Mouse (Mus musculus): ENCODE data around the gene Tmem106a. TPM values are rescaled to one million over a fixed set of nuclear protein-coding genes. Genes with fewer than 3 reads are reported as not detected.
"Not testable (repeated sequence)": the region's sequence is repeated elsewhere in the genome, so short reads cannot be mapped to it uniquely, and the experiment has no call there.

The Tmem106a gene
- total and polyA plus RNA-seq, 3 experiments: 2.8 to 15.5 (median 3.4) TPM

DNA sequence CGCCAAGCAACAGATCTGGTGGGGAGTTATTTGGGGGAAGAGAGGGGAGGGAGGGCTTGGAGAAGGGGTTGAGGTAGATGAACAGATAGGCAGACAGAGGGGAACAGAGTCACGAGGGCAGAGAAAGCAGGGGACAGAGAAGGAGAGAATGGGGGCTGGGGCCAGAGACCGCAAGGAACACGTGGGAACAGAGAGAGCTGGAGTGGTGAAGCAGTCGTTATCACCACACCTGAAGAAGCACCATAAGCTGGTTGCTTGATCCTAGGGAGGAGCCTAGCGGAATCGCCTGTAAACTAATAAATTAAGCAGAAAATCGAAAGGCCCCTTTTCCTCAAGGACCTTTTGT lies 44.6 kb downstream of the Tmem106a start:
- Histone ChIP-seq H3K36me3 (ENCODE audit: control insufficient read depth, insufficient read depth, low read length) (no peaks in the 10 kb centered on the region), H3K79me2 (replicated peaks; ENCODE audit: control insufficient read depth, insufficient read depth, low read length) (no peaks in the 10 kb centered on the region), H3K9ac (ENCODE audit: low read depth, low read length) (peak overlapping the region; percentile 35), H3K4me3 (peak overlapping the region; percentile 56), H3K4me1 (ENCODE audit: control insufficient read depth, insufficient read depth, low read length) (no peaks in the 10 kb centered on the region), H3K27ac (peak overlapping the region; percentile 88), H3K27me3 (ENCODE audit: control insufficient read depth, insufficient read depth, low read length) (no peaks in the 10 kb centered on the region)
- WGBS: 6% methylated on average over 8 of the region's 8 CpGs
- intact Hi-C loops (cut with DNase I): loop anchor here (2.0 kb wide), 1 partner anchor 74 kb away; the partner anchor contains the start of gene Nbr1
- no peak for TF ChIP-seq CTCF (IDR thresholded peaks at IDR 0.05)
- TF ChIP-seq EP300 (IDR thresholded peaks at IDR 0.05; ENCODE audit: insufficient read depth, low read depth, low read length): no peak
- TF ChIP-seq POLR2A (IDR thresholded peaks at IDR 0.05; ENCODE audit: insufficient read depth, low read depth, low read length): no peak
- DNase-seq: no peak

GRCm38 (mm10) chr11:101626995-101627856 lies 45.2 kb downstream of the Tmem106a start, which contains the start of gene Rdm1:
TSS of gene Rdm1 (plus strand) at chr11:101627195.
- H3K4me1 ChIP-seq (ENCODE audit: control insufficient read depth, insufficient read depth, low read length): no peaks in the 10 kb centered on the region
- peak within 1 kb of the TSS; percentile 66 for H3K4me3 ChIP-seq
- under 1% methylated on average over 34 of the region's 34 CpGs for WGBS
- peak; percentile 81 to 86 for DNase-seq
- peak within 1 kb of the TSS; percentile 91 for H3K27ac ChIP-seq
- TF ChIP-seq EP300 (IDR thresholded peaks at IDR 0.05; ENCODE audit: insufficient read depth, low read depth, low read length) (peak; percentile 75; the same call in 1 of the 2 replicates), POLR2A (IDR thresholded peaks at IDR 0.05; ENCODE audit: insufficient read depth, low read depth, low read length) (peak; percentile 91), CTCF (IDR thresholded peaks at IDR 0.05) (no peak)
- intact Hi-C loops (cut with DNase I): loop anchor here (2.0 kb wide), 1 partner anchor 74 kb away; the partner anchor contains the start of gene Nbr1
- peak within 1 kb of the TSS; percentile 92 for H3K9ac ChIP-seq (ENCODE audit: low read depth, low read length)
- H3K27me3 ChIP-seq (ENCODE audit: control insufficient read depth, insufficient read depth, low read length): no peaks in the 10 kb centered on the region
- H3K36me3 ChIP-seq (ENCODE audit: control insufficient read depth, insufficient read depth, low read length): no peaks in the 10 kb centered on the region
- no peaks in the 10 kb centered on the region for H3K79me2 ChIP-seq (replicated peaks; ENCODE audit: control insufficient read depth, insufficient read depth, low read length)

- Histone ChIP-seq H3K79me2 (replicated peaks; ENCODE audit: control insufficient read depth, insufficient read depth, low read length) (no peaks in the 10 kb centered on the region), H3K9ac (ENCODE audit: low read depth, low read length) (peak overlapping the region; percentile 92), H3K36me3 (ENCODE audit: control insufficient read depth, insufficient read depth, low read length) (no peaks in the 10 kb centered on the region), H3K27me3 (ENCODE audit: control insufficient read depth, insufficient read depth, low read length) (no peaks in the 10 kb centered on the region), H3K4me1 (ENCODE audit: control insufficient read depth, insufficient read depth, low read length) (no peaks in the 10 kb centered on the region), H3K4me3 (peak overlapping the region; percentile 66), H3K27ac (peak overlapping the region; percentile 91)
- DNase-seq: peak; percentile 88 to 92
- TF ChIP-seq EP300 (IDR thresholded peaks at IDR 0.05; ENCODE audit: insufficient read depth, low read depth, low read length) (no peak), POLR2A (IDR thresholded peaks at IDR 0.05; ENCODE audit: insufficient read depth, low read depth, low read length) (peak; percentile 19; the same call in 1 of the 2 replicates)
- under 1% methylated on average over 33 of the region's 33 CpGs for WGBS
- intact Hi-C loops (cut with DNase I): loop anchor here (2.0 kb wide), 1 partner anchor 75 kb away; the partner anchor contains the start of gene Nbr1
Measured at GRCm38 (mm10) chr11:101627857-101628559, 46.0 kb downstream of the Tmem106a start.

- H3K4me1 ChIP-seq (ENCODE audit: control insufficient read depth, insufficient read depth, low read length); H3K79me2 ChIP-seq (replicated peaks; ENCODE audit: control insufficient read depth, insufficient read depth, low read length); H3K36me3 ChIP-seq (ENCODE audit: control insufficient read depth, insufficient read depth, low read length); H3K9ac ChIP-seq (ENCODE audit: low read depth, low read length); intact Hi-C loops (cut with DNase I); DNase-seq; H3K27me3 ChIP-seq (ENCODE audit: control insufficient read depth, insufficient read depth, low read length): not testable (repeated sequence)
- H3K4me3 ChIP-seq: peak overlapping the region; percentile 66
- H3K27ac ChIP-seq: peak overlapping the region; percentile 91; the same call in 1 of the 2 replicates
- 78% methylated on average over 5 of the region's 5 CpGs for WGBS
Measured at GRCm38 (mm10) chr11:101628733-101629417, 46.8 kb downstream of the Tmem106a start.

DNA sequence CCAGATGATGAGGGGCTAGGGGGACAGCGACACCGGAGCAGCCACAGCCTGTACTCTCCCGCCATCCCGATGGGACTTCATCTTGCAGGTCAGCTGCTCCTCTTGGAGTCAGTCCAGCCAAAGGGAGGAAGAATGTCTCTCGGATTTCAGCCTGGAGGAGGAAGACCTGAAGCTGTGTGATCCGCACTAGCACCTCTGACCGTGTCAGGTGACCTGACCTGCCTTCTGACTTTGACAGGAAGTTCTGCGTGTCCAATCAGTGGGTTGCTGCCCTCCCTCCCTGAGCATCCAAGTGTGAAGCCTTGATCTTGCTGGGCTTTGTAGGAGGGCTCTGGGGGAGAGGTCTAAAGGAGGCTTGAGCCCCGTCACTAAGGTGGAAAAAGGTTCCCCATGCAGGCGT lies 53.6 kb downstream of the Tmem106a start:
- Histone ChIP-seq H3K79me2 (replicated peaks; ENCODE audit: control insufficient read depth, insufficient read depth, low read length) (no peaks in the 10 kb centered on the region), H3K9ac (ENCODE audit: low read depth, low read length) (no peak overlapping the region), H3K36me3 (ENCODE audit: control insufficient read depth, insufficient read depth, low read length) (no peaks in the 10 kb centered on the region), H3K27me3 (ENCODE audit: control insufficient read depth, insufficient read depth, low read length) (no peaks in the 10 kb centered on the region), H3K4me3 (no peak overlapping the region), H3K27ac (no peak overlapping the region), H3K4me1 (ENCODE audit: control insufficient read depth, insufficient read depth, low read length) (no peaks in the 10 kb centered on the region)
- no peak for DNase-seq
- 76% methylated on average over 10 of the region's 10 CpGs for WGBS
- no peak for TF ChIP-seq CTCF (IDR thresholded peaks at IDR 0.05)
- no peak for TF ChIP-seq EP300 (IDR thresholded peaks at IDR 0.05; ENCODE audit: insufficient read depth, low read depth, low read length)
- no peak for TF ChIP-seq POLR2A (IDR thresholded peaks at IDR 0.05; ENCODE audit: insufficient read depth, low read depth, low read length)
- intact Hi-C loops (cut with DNase I): no loop called here
